Mouse (Mus musculus): ENCODE results near the gene Eif4g2. TPM values are rescaled to one million over a fixed set of nuclear protein-coding genes. Genes with fewer than 3 reads are reported as not detected.

Gene Eif4g2
- polyA plus RNA-seq, 1 experiment from 2014 or later = 810 TPM

GRCm38 (mm10) chr7:111062971-111063370 lies 19.9 kb downstream of the Eif4g2 start:
- peaks cover 6% of the 10 kb centered on the region for H3K36me3 ChIP-seq
- no peaks in the 10 kb centered on the region for H3K27me3 ChIP-seq
- H3K27ac ChIP-seq = no peak overlapping the region
- H3K9me3 ChIP-seq = peaks cover 5% of the 10 kb centered on the region
- H3K9ac ChIP-seq = no peak overlapping the region
- WGBS = 100% methylated on average over 1 of the region's 1 CpGs
- no peak overlapping the region for H3K4me2 ChIP-seq
- peaks cover 6% of the 10 kb centered on the region; the same call in 1 of the 2 replicates for H3K4me1 ChIP-seq
- no peak for ATAC-seq (ENCODE audit: insufficient number of reproducible peaks, insufficient read depth, low FRiP score, low TSS enrichment, low read depth)
- no peak overlapping the region for H3K4me3 ChIP-seq

DNA sequence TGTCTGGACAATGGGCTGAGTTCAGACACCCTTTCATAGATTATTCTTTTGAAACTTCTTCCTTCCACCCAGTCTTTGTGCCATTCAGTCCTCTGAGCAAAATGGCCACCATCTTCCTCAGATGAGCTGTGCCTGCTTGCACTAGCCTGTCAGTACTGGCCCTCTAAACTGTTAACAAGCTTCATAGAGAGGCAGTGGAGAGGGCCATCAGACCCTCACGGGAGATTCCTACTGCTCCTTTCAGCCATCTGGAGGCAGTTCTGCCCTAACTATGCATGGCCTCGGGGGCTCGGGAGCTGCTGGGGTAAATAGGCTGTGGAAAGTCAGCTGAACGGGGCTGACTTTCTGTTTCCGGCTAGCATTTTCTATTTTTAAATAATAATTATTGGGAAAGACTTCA lies 23.3 kb downstream of the Eif4g2 start:
- no peak overlapping the region for H3K4me2 ChIP-seq
- H3K4me3 ChIP-seq = no peak overlapping the region
- peaks cover 28% of the 10 kb centered on the region for H3K36me3 ChIP-seq
- no peak for ATAC-seq (ENCODE audit: insufficient number of reproducible peaks, insufficient read depth, low FRiP score, low TSS enrichment, low read depth)
- H3K4me1 ChIP-seq = peaks cover 6% of the 10 kb centered on the region; the same call in 1 of the 2 replicates
- H3K27me3 ChIP-seq = no peaks in the 10 kb centered on the region
- H3K9ac ChIP-seq = no peak overlapping the region
- no peak overlapping the region for H3K27ac ChIP-seq
- 25% methylated on average over 5 of the region's 5 CpGs for WGBS
- no peaks in the 10 kb centered on the region for H3K9me3 ChIP-seq

- ATAC-seq (ENCODE audit: insufficient number of reproducible peaks, insufficient read depth, low FRiP score, low TSS enrichment, low read depth) = no peak
- no peak overlapping the region for H3K27ac ChIP-seq
- no peaks in the 10 kb centered on the region for H3K27me3 ChIP-seq
- no peak overlapping the region for H3K4me3 ChIP-seq
- no peak overlapping the region for H3K4me2 ChIP-seq
- H3K9ac ChIP-seq = no peak overlapping the region
- 54% methylated on average over 3 of the region's 3 CpGs for WGBS
- peaks cover 6% of the 10 kb centered on the region; the same call in 1 of the 2 replicates for H3K4me1 ChIP-seq
- no peaks in the 10 kb centered on the region for H3K9me3 ChIP-seq
- peaks cover 62% of the 10 kb centered on the region for H3K36me3 ChIP-seq
Observed at GRCm38 (mm10) chr7:111055984-111056657, 26.7 kb downstream of the Eif4g2 start.

GRCm38 (mm10) chr7:111055221-111055620 lies 27.6 kb downstream of the Eif4g2 start:
- Histone ChIP-seq H3K4me2 (no peak overlapping the region), H3K27ac (no peak overlapping the region), H3K36me3 (peaks cover 71% of the 10 kb centered on the region), H3K9ac (no peak overlapping the region), H3K4me3 (no peak overlapping the region), H3K4me1 (peaks cover 6% of the 10 kb centered on the region; the same call in 1 of the 2 replicates), H3K27me3 (no peaks in the 10 kb centered on the region), H3K9me3 (no peaks in the 10 kb centered on the region)
- WGBS = 93% methylated on average over 19 of the region's 19 CpGs
- no peak for ATAC-seq (ENCODE audit: insufficient number of reproducible peaks, insufficient read depth, low FRiP score, low TSS enrichment, low read depth)

DNA sequence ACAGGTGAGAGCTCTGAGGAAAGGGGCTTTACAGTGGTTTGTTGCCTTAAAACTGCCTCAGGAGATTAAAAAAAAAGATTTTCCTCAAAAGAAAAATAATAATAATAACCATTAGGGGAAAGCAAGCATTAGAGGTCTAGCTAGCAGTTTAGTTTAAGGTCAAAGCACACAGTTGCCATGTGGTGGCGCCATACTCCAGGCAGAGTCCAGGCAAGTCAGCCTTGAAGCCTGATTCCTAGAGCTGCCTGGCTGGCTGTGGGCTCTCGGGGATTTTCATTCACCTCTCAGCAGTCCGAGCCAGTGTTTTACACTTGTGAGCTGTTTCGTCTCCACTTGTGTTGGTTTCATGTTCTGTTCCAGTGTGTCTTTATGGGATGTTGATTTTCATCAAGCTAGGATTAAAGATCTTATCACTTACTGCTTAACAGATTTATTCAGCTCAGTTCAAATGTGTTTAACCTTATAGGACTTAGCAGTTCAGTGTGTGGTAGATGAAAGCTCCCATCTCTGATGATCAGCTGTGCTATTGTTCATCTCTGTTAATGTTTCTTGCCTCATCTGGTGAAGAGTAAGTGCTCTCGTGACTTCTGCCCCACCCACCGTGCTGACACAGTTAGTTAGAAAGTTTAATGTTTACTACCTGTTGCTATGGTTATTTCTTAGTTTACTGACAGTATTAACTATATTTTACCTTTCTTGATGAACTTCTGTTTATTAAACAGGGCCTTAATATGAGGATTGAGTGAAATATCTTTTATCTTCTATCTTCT lies 33.0 kb downstream of the Eif4g2 start:
- H3K9ac ChIP-seq = no peak overlapping the region
- H3K4me3 ChIP-seq = no peak overlapping the region
- no peaks in the 10 kb centered on the region for H3K4me1 ChIP-seq
- peaks cover 95% of the 10 kb centered on the region for H3K36me3 ChIP-seq
- no peaks in the 10 kb centered on the region for H3K9me3 ChIP-seq
- no peak overlapping the region for H3K4me2 ChIP-seq
- H3K27me3 ChIP-seq = no peaks in the 10 kb centered on the region
- no peak overlapping the region for H3K27ac ChIP-seq
- 63% methylated on average over 6 of the region's 6 CpGs for WGBS
- no peak for ATAC-seq (ENCODE audit: insufficient number of reproducible peaks, insufficient read depth, low FRiP score, low TSS enrichment, low read depth)

DNA sequence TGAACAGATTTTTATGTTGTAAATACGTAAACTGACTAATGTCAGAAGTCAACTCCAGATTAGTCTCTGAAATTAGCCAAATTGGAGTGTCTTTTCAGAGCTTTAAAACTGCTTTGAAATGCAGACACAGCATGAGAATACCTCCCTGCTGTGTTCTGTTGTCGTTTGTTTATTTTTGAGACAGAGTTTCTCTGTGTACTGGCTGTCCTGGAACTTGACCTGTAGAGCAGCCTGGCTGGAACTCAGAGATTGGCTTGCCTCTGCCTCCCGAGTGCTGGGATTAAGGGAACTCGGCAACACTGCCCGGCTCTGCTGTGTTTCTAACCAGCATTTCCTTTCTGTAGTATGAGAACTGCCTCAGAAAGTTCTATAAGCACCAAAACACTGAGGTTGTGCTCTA lies 33.9 kb downstream of the Eif4g2 start:
- peaks cover 95% of the 10 kb centered on the region for H3K36me3 ChIP-seq
- H3K4me3 ChIP-seq = no peak overlapping the region
- 90% methylated on average over 5 of the region's 5 CpGs for WGBS
- H3K27me3 ChIP-seq = no peaks in the 10 kb centered on the region
- H3K4me1 ChIP-seq = no peaks in the 10 kb centered on the region
- no peak overlapping the region for H3K9ac ChIP-seq
- no peaks in the 10 kb centered on the region for H3K9me3 ChIP-seq
- no peak overlapping the region for H3K27ac ChIP-seq
- no peak for ATAC-seq (ENCODE audit: insufficient number of reproducible peaks, insufficient read depth, low FRiP score, low TSS enrichment, low read depth)
- H3K4me2 ChIP-seq = no peak overlapping the region

DNA sequence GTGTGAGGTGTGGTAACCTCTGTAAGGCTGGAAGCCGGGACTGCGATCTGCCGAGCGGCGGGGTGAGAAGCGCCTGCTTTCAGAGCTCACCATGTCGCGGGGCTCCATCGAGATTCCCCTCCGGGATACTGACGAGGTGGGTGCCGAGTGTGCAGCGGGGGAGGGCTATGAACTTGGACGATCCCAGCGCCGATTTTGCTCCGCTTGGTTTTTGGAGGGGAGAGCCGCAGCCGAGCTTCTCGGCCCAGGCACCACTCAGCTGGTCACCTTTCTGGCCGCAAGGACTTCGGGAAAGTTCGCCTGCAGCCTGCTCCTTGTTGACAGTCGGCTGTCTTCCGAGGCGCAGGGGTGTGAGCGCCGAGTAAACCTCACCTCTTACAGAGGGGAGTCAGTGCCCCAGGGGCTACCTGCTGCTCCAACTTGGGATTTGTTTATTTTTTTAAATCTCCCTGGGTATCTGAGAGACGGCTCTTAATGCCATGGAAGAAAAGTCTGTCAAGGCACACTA lies 53.7 kb downstream of the Eif4g2 start:
- Histone ChIP-seq H3K9me3 (no peaks in the 10 kb centered on the region), H3K4me1 (peaks cover 14% of the 10 kb centered on the region), H3K4me2 (peak overlapping the region; percentile 88), H3K9ac (peak overlapping the region; percentile 88), H3K4me3 (peak overlapping the region; percentile 87), H3K27ac (peak overlapping the region; percentile 92), H3K36me3 (peaks cover 20% of the 10 kb centered on the region), H3K27me3 (no peaks in the 10 kb centered on the region)
- 1% methylated on average over 29 of the region's 29 CpGs for WGBS
- ATAC-seq (ENCODE audit: insufficient number of reproducible peaks, insufficient read depth, low FRiP score, low TSS enrichment, low read depth) = peak; percentile 54; the same call in 1 of the 2 replicates

DNA sequence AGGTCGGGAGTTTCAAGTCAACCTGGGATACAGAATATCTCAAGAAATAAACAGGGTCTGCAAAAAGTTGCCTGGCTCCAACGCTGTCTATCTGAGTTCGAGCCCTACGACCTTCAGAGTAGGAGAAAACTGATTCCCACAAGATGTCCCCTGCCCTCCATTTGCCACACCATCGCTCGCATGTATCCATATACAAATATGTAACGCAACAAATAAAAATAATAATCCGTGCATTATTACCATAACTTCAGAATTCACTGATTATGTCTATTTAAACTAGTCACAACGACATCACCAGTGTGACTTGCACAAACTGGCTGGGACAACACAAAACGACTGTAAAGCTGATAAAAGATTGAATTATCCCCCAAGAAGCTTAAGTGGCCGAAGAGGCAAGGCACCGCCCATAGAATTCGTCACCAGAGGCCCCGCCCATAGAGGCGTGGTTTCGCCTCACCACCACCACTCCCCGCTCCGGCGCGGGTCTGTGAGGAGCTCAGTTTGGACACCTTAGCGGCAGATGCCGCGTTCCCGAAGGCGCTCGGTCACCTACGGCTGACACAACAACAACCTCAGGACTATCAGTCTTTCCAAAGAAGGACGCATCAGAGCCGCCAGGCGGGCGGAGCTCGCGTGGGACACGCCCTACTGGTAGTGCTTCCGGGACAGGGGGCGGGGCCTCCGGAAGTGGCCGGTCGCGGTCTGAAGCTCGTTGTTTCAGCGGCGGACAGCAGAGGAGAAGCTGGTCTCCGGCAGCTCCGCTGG lies 54.4 kb downstream of the Eif4g2 start, which contains the start of gene Ctr9:
Gene Ctr9, plus strand, starts transcription at position 671 of the 765 bp plus-strand sequence.
- WGBS = 6% methylated on average over 45 of the region's 45 CpGs
- Histone ChIP-seq H3K9me3 (no peaks in the 10 kb centered on the region), H3K36me3 (peaks cover 16% of the 10 kb centered on the region; the same call in 1 of the 2 replicates), H3K4me2 (peak within 1 kb of the TSS; percentile 88), H3K4me3 (peak within 1 kb of the TSS; percentile 87), H3K9ac (peak within 1 kb of the TSS; percentile 88), H3K27ac (peak within 1 kb of the TSS; percentile 92), H3K27me3 (no peaks in the 10 kb centered on the region), H3K4me1 (peaks cover 15% of the 10 kb centered on the region)
- ATAC-seq (ENCODE audit: insufficient number of reproducible peaks, insufficient read depth, low FRiP score, low TSS enrichment, low read depth) = peak; percentile 95

GRCm38 (mm10) chr7:111024912-111025311 lies 57.9 kb downstream of the Eif4g2 start:
- Histone ChIP-seq H3K9me3 (no peaks in the 10 kb centered on the region), H3K4me1 (peaks cover 12% of the 10 kb centered on the region), H3K4me2 (no peak overlapping the region), H3K9ac (no peak overlapping the region), H3K27ac (no peak overlapping the region), H3K27me3 (no peaks in the 10 kb centered on the region), H3K4me3 (no peak overlapping the region), H3K36me3 (no peaks in the 10 kb centered on the region)
- ATAC-seq (ENCODE audit: insufficient number of reproducible peaks, insufficient read depth, low FRiP score, low TSS enrichment, low read depth) = no peak
- 49% methylated on average over 4 of the region's 4 CpGs for WGBS

DNA sequence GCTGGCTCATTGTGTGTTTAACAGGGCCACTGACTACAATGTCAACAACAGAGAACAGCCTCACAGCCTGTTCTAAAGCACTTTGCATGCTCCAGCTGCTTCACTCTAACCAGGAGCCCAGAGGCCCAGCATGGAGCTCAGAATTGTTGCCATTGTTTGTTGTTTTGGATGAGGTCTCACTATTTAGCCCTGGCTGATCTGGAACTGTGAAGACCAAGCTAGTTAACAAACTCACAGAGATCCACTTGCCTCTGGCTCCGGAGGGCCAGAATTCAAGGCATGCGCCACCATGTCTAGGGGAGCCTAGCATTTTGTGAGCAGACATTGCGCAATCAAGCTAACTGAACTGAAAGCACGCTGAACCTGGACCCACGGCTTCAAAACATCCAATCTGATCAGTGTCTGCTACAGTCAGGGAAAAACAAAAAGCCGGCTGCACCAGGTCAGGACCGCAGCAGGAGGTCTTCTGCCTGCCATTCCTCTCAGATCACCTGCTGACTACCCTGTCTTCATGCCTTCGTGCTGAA lies 58.7 kb downstream of the Eif4g2 start:
- H3K27me3 ChIP-seq = no peaks in the 10 kb centered on the region
- ATAC-seq (ENCODE audit: insufficient number of reproducible peaks, insufficient read depth, low FRiP score, low TSS enrichment, low read depth) = no peak
- peak overlapping the region; percentile 51 for H3K27ac ChIP-seq
- H3K9me3 ChIP-seq = no peaks in the 10 kb centered on the region
- H3K4me3 ChIP-seq = no peak overlapping the region
- H3K36me3 ChIP-seq = no peaks in the 10 kb centered on the region
- peaks cover 6% of the 10 kb centered on the region; the same call in 1 of the 2 replicates for H3K4me1 ChIP-seq
- 0 out of 2 replicates have a peak overlapping the region, but pooled peaks have one; percentile 6 for H3K9ac ChIP-seq
- H3K4me2 ChIP-seq = no peak overlapping the region; the same call in 1 of the 2 replicates
- 26% methylated on average over 8 of the region's 8 CpGs for WGBS

DNA sequence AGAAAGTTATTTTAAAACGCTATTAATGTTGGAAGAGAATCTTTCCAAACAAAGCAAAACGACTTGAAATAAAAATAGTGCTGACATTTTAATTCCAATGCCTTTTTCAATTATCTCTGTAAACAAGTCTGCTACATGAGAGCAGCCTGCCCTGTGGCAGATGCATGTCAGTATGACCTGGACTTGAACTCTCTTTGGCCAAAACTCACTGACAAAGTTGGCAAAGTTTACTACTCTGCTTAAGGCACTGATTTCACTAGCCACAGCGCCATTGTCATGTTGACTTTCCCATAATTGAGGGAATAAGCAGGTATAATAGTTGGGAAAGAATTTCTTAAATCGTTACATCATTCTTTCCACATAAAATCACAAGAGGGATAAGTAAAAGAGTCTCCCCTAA lies 62.0 kb downstream of the Eif4g2 start:
- Histone ChIP-seq H3K9me3 (no peaks in the 10 kb centered on the region), H3K4me3 (no peak overlapping the region), H3K27ac (no peak overlapping the region), H3K9ac (no peak overlapping the region), H3K4me2 (no peak overlapping the region), H3K36me3 (no peaks in the 10 kb centered on the region), H3K4me1 (0 out of 2 replicates have a peak, but pooled peaks cover 6% of the 10 kb centered on the region), H3K27me3 (no peaks in the 10 kb centered on the region)
- WGBS = 67% methylated on average over 4 of the region's 4 CpGs
- ATAC-seq (ENCODE audit: insufficient number of reproducible peaks, insufficient read depth, low FRiP score, low TSS enrichment, low read depth) = no peak

Measured in embryonic facial prominence, embryonic 13.5 days (tissue).